Mouse (Mus musculus) left cerebral cortex, postnatal 10 days (tissue): ENCODE results near the gene Fbxo11. TPM values are rescaled to one million over a fixed set of nuclear protein-coding genes. Genes with fewer than 3 reads are reported as not detected.
A peak's percentile ranks its signal among the peaks of the same experiment; 100 is the strongest.

Source experiments
- DNase-seq, 2 experiments: peaks; one replicate each; pipeline ENCODE4 v3.0.0; 2021 to 2022; ENCODE audit warnings: low spot score in 2 of 2, mixed read lengths in 1 of 2; ENCODE audit errors: extremely low spot score in 1 of 2
- intact Hi-C: fragments of 180-260 bp; cut with DNase I; formaldehyde crosslinking; loops from one replicate; pipeline ENCODE4 v1.15.1; 2025
- total RNA-seq, 2 experiments: library from RNA; stranded (reverse); gene quantifications; 2 replicates each; pipeline ENCODE4 v1.2.3; 2021

Gene Fbxo11
- total RNA-seq, 2 experiments from 2014 or later = 109 to 111 TPM

DNA sequence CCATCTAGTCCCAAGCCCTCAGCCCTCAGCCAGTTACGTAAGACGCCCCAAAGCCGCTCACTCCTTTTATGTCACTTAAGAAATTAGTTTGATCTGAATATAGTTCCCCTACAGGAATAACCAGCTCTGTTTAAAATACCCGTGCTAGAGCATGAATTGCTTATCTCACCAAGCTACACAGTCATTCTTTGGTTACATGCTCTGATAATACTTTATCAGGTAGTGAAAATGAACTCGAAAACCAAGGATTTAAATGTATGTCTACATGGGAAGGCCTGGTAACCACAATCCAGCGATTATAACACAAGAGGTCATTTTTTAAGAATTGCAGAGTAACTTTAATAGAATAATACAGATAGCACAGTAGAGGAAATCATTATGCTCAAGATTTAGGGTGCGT, 7.0 kb upstream of the Fbxo11 start:
- intact Hi-C loops = no loop called here
- DNase-seq = no peak

DNA sequence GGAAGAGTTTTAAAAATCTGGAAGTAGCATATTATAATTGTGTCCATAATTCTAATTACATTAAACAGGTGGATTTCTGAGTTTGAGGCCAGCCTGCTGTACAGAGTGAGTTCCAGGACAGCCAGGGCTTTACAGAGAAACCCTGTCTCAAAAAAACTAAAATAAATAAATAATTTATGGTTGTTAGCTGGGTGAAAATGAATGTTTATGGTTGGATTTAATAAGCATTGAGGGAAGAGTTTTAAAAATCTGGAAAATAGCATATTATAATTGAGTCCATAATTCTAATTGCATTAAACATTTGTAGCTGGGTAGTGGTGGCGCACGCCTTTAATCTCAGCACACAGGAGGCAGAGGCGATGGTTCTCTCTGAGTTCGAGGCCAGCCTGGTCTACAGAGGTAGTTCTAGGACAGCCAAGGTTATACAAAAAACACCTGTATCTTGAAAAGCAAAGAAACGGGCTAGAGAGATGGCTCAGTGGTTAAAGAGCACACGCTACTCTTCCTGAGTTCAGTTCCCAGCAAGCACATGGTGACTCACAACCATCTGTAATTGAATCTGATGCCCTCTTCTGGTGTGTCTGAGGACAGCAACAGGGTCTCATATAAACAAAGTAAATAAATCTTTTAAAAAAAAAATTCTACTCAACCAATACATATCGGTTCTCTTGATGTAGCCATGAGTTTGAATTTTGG, 3.1 kb upstream of the Fbxo11 start:
- intact Hi-C loops = loop anchor here (5.0 kb wide), 1 partner anchor 41 kb away; no protein-coding TSS in a partner anchor
- no peak for DNase-seq

DNA sequence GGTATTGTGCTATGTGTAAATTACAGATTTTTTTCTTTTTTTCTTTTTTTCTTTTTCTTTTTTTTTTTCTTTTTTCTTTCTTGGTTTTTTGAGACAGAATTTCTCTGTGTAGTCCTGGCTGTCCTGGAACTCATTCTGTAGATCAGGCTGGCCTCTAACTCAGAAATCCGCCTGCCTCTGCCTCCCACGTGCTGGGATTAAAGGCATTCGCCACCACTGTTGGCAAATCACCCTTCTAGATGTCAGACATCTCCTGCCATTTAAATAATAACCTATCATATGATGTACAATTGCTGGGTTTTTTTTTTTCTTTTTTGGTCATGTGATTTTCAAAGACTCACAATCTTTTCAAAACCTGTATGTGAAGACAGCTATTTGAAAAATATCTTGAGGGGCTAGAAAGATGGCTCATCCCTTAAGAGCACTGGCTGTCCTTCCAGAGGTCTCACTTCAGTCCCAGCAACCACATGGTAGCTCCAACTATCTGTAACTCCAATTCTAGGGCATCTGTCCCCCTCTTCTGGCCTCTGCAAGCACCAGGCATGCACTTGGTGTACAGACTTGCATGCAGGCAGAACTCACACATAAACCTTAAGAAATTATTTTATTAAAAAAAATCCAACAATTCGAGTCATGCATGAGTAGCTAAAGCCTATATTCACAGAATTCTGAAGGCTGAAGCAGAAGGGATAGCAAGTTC, 2.3 kb upstream of the Fbxo11 start:
- intact Hi-C loops = loop anchor here (2.0 to 5.0 kb wide), 2 partner anchors 40 to 187 kb away; no protein-coding TSS in a partner anchor
- DNase-seq = no peak

DNA sequence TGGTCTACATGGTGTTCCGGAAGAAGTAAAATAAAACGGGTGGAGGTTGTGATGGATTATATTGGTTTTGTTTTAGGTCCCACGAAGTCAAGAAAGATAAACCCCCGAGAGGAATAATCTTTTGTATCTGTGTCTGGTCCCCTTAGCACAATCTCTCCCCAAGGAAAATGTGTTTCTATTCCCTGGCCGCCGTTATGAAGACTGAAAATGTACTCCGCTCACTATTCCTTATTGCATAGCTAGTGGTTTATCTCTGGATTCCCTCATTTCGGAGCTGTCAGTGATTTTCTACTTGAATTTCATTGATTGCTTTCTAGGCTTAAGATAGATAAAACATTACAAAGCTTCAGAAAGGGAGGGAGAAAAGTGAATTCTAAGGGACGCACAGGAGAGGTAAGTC, 1.7 kb upstream of the Fbxo11 start:
- intact Hi-C loops = loop anchor here (2.0 to 5.0 kb wide), 2 partner anchors 39 to 188 kb away; no protein-coding TSS in a partner anchor
- no peak for DNase-seq

DNA sequence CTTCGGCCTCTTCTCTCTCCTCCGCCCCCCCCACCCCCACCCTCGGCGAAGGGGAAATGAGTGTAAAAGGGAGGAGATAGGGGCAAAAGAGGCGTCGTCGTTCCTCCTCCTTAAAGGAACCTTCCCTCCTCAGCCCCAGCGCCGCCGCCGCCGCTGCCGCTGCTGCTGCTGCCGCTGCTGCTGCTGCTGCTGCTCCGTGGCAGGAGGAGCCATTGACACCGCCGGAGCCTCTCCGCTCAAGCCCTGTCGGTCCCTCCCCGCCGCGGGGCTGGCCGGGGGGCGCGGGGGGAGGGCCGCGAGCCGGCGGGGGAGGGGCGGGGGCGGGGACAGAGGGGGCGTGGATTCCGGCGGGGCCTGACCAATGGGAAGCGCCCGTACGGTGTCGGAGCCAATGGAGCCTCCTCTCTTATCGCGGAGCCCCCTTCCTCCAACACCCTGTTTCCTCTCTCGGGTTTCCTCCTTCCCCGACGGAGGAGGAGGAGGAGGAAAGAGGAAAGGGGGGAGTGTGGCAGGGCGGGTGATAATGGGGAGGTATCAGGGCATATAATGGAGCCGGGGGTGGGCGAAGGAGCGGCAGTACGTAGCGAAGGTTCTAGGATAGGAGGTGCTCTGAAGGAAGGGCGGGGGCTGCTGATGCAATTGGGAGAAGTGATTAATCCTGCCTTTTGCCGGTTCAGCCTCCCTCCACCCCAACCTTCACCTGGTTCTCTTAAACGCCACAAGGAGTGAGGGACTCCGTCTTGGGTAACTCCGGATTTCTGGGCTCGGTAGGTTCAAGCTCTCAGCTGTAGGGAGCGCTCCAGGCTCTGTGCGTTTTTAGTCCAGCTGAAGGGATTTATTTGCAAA, 933 bp upstream of the Fbxo11 start:
- intact Hi-C loops = loop anchor here (2.0 to 5.0 kb wide), 2 partner anchors 39 to 189 kb away; no protein-coding TSS in a partner anchor
- peak; percentile 91 to 93 for DNase-seq

DNA sequence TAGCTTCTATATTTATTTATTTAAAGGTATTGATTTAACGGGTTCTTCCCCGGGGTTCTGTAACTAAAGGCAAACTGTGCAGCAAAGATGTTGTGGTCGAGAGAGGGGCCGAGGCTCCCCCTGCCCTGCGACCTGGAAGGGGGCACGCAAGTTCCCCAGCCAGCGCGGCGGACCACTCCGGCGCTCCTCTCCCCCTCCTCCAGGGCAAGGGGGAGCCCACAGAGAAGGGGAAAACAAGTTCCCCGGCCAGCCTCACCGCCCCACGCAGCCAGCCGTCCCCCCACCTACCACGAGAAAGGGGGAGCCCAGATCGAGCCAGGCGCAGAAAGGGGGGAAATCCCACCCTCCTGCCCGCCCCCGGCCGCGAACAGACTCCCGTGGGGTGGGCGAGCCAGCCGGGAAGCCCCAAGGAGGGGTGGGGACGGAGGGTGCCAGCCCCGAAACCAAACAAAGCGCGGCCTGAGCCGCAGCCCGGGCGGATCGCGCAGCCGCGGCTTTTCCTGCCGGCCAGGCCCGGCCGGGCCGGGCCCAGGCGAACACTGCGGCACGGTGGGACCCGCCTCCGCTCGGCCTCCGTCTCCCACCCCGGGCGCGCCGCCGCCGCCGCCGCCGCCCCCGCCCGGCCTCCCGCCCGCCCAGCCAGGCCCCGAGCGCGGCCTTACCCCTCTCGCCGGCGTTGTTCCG, 602 bp downstream of the Fbxo11 start:
- peak; percentile 37 to 81 for DNase-seq

DNA sequence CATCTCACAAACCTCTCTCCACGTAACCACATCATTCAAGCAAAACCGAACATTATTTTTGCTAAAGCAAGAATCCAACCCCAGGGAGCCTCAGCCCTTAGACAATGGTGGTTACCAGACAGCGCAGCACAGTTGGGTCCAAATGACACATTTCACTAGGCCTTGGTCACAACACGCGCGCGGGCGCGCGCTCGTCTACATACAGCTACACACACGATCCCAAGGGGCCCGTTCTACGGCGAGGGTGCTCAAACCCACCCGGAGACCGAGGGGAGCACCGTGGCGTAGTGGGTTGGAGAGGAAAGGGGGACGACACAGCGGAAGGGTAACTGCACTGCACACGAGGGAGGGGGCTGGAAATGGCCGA, 1.1 kb downstream of the Fbxo11 start:
- intact Hi-C loops = no loop called here
- DNase-seq = peak; percentile 51 to 81

More for the DNA sequence above, 602 bp downstream of the Fbxo11 start:
- intact Hi-C loops = loop anchor here (5.0 kb wide), 1 partner anchor 37 kb away; no protein-coding TSS in a partner anchor

DNA sequence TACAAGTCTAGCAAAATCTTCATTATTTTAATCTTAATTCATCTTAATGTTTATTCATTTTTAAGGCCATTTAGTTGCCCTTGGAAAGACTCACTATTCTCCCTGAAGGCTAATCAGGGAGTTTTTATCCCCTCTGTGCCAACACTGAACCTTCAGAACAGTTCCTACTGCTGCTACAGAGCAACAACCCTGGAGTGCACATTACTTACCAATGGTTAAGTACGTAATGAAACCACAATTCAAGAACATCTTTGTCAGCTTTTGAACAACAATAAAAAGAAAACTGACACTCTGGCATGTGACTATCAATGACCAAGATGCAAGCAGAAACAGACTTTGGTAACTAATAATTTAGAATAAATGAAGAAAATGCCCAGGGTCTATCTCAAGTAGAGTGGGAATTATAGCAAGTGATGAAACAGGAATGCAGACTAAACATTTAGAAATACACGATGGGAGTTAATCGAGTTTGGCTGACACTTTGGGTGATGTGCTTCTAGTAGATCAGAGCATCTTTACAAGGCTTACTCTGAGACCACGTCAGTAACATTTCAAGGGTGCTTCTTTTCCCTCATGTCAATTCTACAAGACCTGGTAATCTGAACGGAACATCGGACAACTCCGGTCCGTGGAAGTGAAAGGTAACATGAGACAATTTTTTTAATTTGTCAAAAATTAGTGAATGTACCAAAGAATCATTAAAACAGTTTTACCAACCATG, 2.1 kb downstream of the Fbxo11 start:
- intact Hi-C loops = no loop called here
- no peak for DNase-seq

DNA sequence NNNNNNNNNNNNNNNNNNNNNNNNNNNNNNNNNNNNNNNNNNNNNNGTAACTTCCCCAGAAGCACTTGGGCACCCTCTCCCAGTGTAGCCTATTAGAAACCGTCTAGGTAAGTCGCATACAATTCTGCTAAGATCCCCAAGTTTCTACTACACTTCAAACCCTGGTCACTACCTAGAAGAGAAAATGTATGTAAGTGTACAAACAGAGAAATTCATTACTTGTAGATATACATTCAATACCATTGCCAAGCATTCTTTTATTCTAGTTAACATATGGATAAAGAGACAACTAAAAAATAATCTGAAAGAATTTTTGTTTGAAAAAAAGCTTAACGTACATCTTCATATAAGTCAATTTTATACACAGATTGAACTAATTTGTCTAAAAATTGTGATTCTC, 3.1 kb downstream of the Fbxo11 start:
- intact Hi-C loops = no loop called here
- DNase-seq = no peak

DNA sequence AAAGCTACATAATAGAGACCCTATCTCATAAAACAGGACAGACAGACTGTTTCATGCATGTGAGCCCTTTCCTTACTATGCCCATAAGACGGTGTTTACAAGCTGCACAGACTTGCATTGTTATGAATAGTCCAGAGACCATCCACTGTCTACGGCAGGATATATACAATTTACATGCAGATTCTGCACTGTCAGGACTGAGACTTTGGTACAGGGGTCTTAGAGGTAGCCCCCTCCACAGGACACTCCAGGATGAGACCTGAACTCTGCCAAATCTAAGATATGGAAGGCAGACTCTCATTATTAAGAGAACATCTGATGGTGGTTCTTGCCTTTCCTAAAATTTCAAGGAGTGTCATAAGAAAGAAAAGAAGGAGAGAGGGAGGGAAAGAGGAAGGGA, 6.8 kb downstream of the Fbxo11 start:
- intact Hi-C loops = no loop called here
- no peak for DNase-seq

DNA sequence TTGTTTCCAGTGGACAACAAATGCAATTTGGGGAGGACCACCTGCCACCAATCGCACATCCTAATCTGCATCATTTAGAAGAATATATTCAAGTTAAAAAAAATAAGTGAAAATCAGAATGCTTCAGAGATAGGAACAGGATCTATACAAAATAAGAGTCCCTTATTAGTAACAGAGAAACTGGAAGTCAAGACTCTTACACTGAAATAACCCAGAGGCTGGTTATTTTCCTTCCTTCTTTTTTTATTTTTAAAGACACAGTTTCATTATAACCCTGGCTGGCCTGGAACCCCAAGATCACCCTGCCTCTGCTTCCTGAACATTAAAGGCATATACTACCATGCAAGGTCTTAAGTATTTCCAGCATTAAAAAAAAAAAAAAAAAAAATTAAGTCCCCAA, 7.2 kb downstream of the Fbxo11 start:
- DNase-seq = no peak
- intact Hi-C loops = no loop called here

DNA sequence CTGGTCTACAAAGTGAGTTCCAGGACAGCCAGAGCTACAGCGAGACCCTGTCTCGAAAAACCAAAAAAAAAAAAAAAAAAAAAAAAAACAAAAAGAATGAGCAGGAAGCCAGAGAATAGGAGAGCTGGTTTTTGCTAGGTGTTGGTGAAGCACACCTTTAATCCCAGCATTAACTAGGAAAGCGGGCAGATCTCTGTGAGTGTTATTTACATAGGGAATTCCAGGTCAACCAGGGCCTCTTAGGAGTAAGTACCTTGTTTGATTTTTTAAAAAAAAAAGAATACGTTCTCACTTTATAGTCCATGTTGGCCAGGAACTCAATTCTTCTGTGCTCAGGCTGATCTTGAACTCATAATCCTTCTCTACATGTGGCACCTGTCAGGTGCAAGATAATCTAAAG, 13.4 kb downstream of the Fbxo11 start:
- intact Hi-C loops = no loop called here
- DNase-seq = no peak

DNA sequence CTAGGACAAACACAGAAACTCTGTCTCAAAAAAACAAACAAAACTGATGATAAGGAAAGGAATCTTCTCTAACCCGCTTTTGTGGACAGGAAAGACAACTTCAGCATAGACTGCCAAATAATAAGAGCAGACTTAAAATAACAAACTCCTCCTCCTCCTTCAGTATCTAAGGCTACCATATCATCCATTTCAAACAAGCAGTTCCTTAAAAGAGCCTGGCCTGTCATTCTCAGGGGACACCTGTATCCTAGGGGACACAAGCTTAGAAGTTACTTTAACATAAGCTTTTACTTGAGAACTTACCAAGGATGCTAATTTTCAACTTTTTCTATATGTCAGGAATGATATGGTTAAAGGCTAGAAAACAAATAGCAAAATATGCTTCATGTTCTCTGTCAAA, 14.2 kb downstream of the Fbxo11 start:
- intact Hi-C loops = no loop called here
- DNase-seq = no peak

DNA sequence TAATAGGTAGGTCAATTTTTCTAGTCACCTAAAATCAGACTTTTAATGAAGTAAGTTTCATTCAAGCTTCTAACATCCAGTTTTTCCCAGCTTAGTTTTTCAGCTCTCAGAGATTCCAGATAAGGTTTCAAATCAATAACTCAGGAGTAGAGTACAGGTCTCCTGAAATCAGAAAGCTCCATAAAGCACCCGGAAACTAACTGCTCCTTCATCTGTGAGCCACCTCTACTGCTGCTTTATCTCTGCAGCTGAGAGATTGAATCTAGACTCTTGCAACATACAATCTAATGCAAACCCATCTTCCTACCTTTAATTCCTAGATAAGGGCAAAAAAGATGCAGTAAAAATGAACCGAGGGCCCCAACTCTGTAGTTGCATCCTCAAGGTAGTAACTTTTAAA, 14.8 kb downstream of the Fbxo11 start:
- intact Hi-C loops = no loop called here
- no peak for DNase-seq

DNA sequence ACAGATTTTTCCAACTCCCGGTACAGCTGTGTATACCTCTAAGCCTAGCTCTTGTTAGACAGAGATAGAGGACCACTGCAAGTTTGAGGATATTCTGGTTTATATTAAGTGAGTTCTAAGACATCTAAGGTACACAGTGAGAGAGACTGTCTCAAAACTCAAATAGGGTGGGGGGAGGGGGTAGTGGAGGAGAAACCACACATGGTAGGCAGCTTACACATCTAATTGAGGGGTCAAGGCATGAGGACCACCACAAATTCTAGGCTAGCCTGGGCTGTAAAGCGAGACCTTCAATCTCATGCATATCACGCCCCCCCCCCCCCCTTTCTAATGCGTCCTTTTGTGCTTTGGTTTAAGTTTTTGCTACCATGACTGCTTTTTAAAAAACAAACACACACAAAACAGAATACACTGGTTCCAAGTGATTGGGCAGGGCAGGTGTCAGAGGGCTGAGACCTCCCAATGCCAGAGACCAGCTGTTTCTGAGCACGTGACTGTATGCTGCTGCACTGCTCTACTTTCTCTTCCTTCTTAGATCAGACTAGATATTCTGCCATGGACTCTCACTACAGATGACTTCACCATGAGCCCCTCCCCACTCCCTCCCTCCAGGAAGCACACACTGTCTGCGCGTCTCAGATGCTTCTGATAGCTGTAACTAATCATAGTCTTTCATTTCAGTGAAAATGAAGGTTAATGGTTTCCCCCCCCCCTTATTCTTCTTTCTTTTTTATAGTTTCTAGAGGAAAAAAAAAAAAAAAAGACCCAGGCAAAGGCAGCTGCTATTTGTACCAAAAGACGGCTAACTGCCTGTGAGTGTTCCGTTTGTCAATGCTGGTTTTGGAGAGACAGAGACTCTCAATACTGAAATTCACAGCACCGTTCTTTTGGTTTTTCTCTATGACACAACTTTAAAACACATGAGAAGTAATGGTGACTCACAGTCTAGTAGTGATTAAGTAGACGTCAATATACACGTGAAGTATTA, 22.7 kb downstream of the Fbxo11 start:
- DNase-seq = peak in 1 of 2 experiments; percentile 22
- intact Hi-C loops = no loop called here

DNA sequence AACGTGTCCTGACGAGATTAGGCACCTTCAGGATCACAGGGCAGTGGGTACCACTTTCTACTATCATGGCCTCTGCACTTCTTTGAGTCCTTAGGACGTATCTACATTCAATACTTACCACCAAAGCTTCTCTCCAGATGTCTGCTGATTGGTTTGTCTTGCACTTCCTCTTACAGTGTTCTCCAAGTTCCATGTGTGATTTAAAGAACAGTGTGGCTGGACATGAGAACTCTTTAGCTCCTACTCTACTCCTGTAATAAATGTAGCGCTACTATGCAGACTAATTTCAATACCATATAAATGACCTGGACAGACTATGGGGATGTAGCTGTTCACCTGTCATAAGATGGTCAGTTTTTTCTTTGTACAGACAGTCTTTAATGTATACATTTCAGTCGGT, 24.3 kb downstream of the Fbxo11 start:
- DNase-seq = no peak
- intact Hi-C loops = no loop called here

DNA sequence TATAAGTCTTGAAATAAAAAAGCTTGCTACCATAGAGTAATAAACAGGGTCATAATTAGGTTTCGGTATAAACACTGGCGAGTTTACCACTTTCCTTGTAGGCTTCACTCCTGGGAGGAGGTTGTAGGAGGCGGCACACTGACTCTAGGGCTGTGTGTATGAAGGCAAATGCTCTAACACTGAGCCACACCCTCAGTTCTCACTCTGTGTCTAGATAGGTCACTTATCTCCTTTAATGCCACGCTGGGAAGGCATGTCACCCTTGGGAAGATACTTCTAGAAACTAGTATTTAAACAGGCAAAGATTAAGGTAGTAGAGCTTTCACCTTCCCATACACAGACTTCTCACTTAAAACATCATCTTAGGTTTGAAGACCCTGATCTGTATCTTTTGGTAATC, 30.7 kb downstream of the Fbxo11 start:
- no peak for DNase-seq
- intact Hi-C loops = no loop called here
